Mouse (Mus musculus): ENCODE measurements around the gene Cntnap5a.
"Not testable (repeated sequence)": the region's sequence is repeated elsewhere in the genome, so short reads cannot be mapped to it uniquely, and the experiment has no call there.

The Cntnap5a gene

GRCm38 (mm10) chr1:116029653-116030052 lies 345.1 kb downstream of the Cntnap5a start:
- in situ Hi-C loops (cut with MboI; ENCODE audit: low pct_unique_long_range_greater_than_20kb in 1 of 2, low sequenced_read_pairs in 2 of 2, unreplicated experiment in 1 of 2): no loop called here

DNA sequence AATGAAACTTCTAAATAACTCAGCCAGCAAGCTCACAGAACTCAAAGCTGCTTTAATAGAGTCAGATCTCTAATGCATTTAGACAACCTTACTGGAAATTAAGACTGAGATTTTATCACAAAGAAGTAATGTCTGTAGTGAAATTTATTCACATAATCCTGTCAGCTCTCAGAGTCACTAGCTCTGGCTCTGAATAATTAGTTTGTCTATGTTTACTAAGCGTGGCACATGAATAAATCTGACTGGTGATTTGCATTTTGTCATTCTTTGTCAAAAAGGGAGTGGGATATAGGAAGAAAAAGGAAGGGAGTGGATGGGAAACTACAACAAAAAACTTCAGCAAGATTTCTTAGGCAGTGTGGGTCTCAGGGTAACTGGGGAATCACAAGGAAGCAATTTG lies 351.3 kb downstream of the Cntnap5a start:
- in situ Hi-C loops (cut with MboI; ENCODE audit: low pct_unique_long_range_greater_than_20kb in 1 of 2, low sequenced_read_pairs in 2 of 2, unreplicated experiment in 1 of 2): no loop called here

DNA sequence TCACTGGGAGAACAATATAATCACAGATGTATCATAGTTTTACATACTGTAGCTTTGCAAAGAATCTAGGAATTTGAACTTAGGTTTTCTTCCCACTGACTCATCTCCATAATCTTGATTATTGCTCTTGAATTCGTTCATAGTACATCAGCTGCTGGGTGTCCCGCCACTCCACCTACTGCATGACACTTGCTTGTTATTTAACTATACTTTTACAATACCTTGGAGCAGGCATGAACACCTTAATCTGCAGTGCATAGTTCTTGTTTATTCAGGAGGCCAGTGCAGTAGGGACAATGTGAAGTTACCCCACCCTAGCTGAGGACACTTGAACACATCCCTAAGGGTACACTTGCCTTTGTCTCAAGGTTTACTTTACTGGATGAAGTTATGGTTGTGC lies 352.3 kb downstream of the Cntnap5a start:
- in situ Hi-C loops (cut with MboI; ENCODE audit: low pct_unique_long_range_greater_than_20kb in 1 of 2, low sequenced_read_pairs in 2 of 2, unreplicated experiment in 1 of 2): no loop called here

DNA sequence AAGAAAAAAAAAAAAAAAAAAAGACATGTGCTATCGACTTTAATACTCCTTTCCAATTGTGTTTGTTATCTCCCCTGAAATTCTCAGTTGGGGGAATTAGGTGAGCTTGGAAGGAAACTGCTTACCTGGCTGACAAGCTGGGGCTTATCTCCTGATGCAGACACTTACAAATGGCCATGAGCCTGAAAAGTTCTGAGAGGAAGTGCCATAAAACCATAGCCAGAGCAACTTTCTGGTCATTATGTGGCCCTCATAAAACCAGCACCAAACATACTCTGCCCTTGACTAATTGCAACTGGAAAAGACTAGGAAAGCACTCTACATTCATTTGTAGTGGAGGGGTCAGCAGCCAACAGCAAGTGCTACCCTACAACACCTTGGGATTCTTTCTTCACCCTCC lies 359.5 kb downstream of the Cntnap5a start:
- in situ Hi-C loops (cut with MboI; ENCODE audit: low pct_unique_long_range_greater_than_20kb in 1 of 2, low sequenced_read_pairs in 2 of 2, unreplicated experiment in 1 of 2): no loop called here

GRCm38 (mm10) chr1:116107010-116107723 lies 422.6 kb downstream of the Cntnap5a start:
- in situ Hi-C loops (cut with MboI; ENCODE audit: low pct_unique_long_range_greater_than_20kb in 1 of 2, low sequenced_read_pairs in 2 of 2, unreplicated experiment in 1 of 2): no loop called here

- in situ Hi-C loops (cut with MboI; ENCODE audit: low pct_unique_long_range_greater_than_20kb in 1 of 2, low sequenced_read_pairs in 2 of 2, unreplicated experiment in 1 of 2): no loop called here
These were observed 423.1 kb downstream of the Cntnap5a start for GRCm38 (mm10) chr1:116107724-116108058.

DNA sequence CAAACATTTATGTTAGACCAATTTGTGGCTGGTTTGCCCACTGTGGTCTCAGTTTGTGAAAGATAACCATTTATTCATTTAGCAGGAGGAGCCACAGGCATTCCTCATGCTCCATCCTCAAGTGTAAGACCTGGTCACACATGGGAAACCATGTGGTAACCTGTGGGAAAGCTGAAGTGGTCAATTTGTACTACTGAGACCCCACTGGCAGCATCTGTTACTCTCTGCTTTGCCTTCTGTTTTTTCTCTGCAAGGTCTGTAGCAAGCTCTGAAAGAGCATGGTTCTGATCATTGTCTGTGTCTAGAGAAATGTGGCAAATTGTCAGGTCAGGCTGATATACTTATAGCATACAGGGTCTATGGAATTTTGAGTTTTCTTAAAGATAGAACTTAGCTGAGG lies 423.8 kb downstream of the Cntnap5a start:
- in situ Hi-C loops (cut with MboI; ENCODE audit: low pct_unique_long_range_greater_than_20kb in 1 of 2, low sequenced_read_pairs in 2 of 2, unreplicated experiment in 1 of 2): no loop called here

DNA sequence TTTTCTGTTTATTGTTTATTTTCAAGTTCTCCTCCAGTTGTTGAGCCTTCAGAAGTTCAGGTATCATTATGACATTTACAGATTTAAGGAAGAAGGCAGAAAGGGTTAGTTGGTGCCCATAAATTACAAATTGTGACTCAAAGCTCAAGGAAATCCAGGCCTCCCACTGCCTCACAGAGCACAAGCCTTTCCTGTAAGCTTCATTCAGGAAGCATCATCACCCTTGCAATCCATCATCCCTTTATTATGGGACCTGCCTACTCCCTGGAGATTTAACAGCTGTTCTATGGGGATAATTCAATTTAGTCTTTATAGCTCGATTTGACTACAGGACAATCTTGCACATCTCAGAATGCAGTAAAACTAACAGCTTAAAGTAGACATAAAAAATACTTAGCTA lies 441.2 kb downstream of the Cntnap5a start:
- in situ Hi-C loops (cut with MboI; ENCODE audit: low pct_unique_long_range_greater_than_20kb in 1 of 2, low sequenced_read_pairs in 2 of 2, unreplicated experiment in 1 of 2): no loop called here

- in situ Hi-C loops (cut with MboI; ENCODE audit: low pct_unique_long_range_greater_than_20kb in 1 of 2, low sequenced_read_pairs in 2 of 2, unreplicated experiment in 1 of 2): no loop called here
These were observed 442.5 kb downstream of the Cntnap5a start for GRCm38 (mm10) chr1:116127085-116127484.

DNA sequence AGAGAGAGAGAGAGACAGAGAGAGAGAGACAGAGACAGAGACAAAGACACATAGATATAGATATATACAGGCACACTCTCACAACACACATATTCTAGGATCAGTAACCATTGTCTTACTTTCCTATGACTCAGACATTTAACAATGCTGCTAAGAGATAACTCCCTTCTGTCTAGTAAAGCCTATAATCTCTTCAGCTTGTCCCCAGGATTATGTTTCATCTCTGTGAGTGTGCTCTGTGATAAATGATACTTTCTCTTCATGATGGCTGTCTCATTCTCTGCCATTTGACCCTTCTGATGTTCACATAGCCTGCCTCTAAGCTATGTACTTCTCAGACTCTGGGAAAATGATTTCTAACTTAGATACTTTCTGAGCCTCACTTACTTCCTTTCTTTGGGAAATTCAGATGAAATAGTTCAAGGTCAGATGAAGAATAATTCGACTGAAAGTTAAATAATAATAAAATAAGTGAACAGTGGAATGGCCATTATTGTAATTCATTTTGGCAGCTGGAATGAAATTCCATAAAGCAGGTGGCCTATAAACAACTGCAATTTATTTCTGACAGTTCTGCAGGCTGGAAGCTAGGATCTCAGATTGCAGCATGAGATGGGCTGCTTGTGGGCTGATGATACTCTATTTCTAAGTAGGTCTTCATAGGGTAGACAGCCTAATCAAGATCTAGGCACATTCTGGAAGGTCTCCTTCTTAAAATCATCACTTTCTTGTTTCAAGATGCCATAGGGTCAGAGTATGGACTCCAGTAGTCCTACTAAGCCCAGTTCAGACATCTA lies 444.1 kb downstream of the Cntnap5a start:
- in situ Hi-C loops (cut with MboI; ENCODE audit: low pct_unique_long_range_greater_than_20kb in 1 of 2, low sequenced_read_pairs in 2 of 2, unreplicated experiment in 1 of 2): no loop called here

GRCm38 (mm10) chr1:116132471-116132870 lies 447.9 kb downstream of the Cntnap5a start:
- in situ Hi-C loops (cut with MboI; ENCODE audit: low pct_unique_long_range_greater_than_20kb in 1 of 2, low sequenced_read_pairs in 2 of 2, unreplicated experiment in 1 of 2): no loop called here

- in situ Hi-C loops (cut with MboI; ENCODE audit: low pct_unique_long_range_greater_than_20kb in 1 of 2, low sequenced_read_pairs in 2 of 2, unreplicated experiment in 1 of 2): no loop called here
These were observed 465.3 kb downstream of the Cntnap5a start for GRCm38 (mm10) chr1:116149764-116150369.

GRCm38 (mm10) chr1:116184471-116184870 lies 499.9 kb downstream of the Cntnap5a start:
- in situ Hi-C loops (cut with MboI; ENCODE audit: low pct_unique_long_range_greater_than_20kb in 1 of 2, low sequenced_read_pairs in 2 of 2, unreplicated experiment in 1 of 2): no loop called here

GRCm38 (mm10) chr1:116188142-116188541 lies 503.6 kb downstream of the Cntnap5a start:
- in situ Hi-C loops (cut with MboI; ENCODE audit: low pct_unique_long_range_greater_than_20kb in 1 of 2, low sequenced_read_pairs in 2 of 2, unreplicated experiment in 1 of 2): not testable (repeated sequence)

GRCm38 (mm10) chr1:116192299-116192698 lies 507.7 kb downstream of the Cntnap5a start:
- in situ Hi-C loops (cut with MboI; ENCODE audit: low pct_unique_long_range_greater_than_20kb in 1 of 2, low sequenced_read_pairs in 2 of 2, unreplicated experiment in 1 of 2): no loop called here

- in situ Hi-C loops (cut with MboI; ENCODE audit: low pct_unique_long_range_greater_than_20kb in 1 of 2, low sequenced_read_pairs in 2 of 2, unreplicated experiment in 1 of 2): no loop called here
These were observed 532.3 kb downstream of the Cntnap5a start for GRCm38 (mm10) chr1:116216883-116217282.

- in situ Hi-C loops (cut with MboI; ENCODE audit: low pct_unique_long_range_greater_than_20kb in 1 of 2, low sequenced_read_pairs in 2 of 2, unreplicated experiment in 1 of 2): no loop called here
These were observed 556.0 kb downstream of the Cntnap5a start for GRCm38 (mm10) chr1:116240538-116240937.

DNA sequence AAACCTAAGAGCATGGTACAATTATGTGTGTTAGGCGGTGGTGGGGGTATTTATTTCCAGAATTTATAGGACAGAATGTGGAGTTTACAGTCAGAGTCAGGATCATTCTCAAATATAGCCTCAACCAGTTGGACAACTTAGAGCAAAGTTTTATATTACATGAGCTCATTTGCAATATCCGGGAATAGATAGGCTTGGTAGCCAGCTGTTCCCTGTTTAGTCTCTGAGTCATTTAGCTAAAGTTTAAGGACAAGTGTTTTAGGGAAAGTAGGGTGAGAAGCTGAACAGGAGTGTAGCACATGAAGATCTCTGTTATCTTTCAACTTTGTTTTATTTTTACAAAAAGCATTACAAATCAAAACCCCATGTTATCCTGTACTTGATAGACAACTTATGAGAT lies 559.3 kb downstream of the Cntnap5a start:
- in situ Hi-C loops (cut with MboI; ENCODE audit: low pct_unique_long_range_greater_than_20kb in 1 of 2, low sequenced_read_pairs in 2 of 2, unreplicated experiment in 1 of 2): no loop called here

- in situ Hi-C loops (cut with MboI; ENCODE audit: low pct_unique_long_range_greater_than_20kb in 1 of 2, low sequenced_read_pairs in 2 of 2, unreplicated experiment in 1 of 2): no loop called here
These were observed 596.6 kb downstream of the Cntnap5a start for GRCm38 (mm10) chr1:116281144-116281543.

GRCm38 (mm10) chr1:116283968-116284367 lies 599.4 kb downstream of the Cntnap5a start:
- in situ Hi-C loops (cut with MboI; ENCODE audit: low pct_unique_long_range_greater_than_20kb in 1 of 2, low sequenced_read_pairs in 2 of 2, unreplicated experiment in 1 of 2): no loop called here
